Mouse (Mus musculus) bone marrow, adult 2 months (tissue): ENCODE results near the gene Trpm8.

Experiments
- CTCF ChIP-seq: fragments of 200-500 bp; IDR thresholded peaks from 2 replicates; pipeline ENCODE4 v1.5.1; 2011; ENCODE audit warnings: low read length, control low read depth; ENCODE audit not compliant: control insufficient read depth, insufficient read depth
- POLR2A ChIP-seq: fragments of 200-500 bp; IDR thresholded peaks from 2 replicates; pipeline ENCODE4 v1.6.1; 2011; ENCODE audit warnings: low read depth, mild to moderate bottlenecking, control low read depth, low read length, borderline replicate concordance; ENCODE audit not compliant: control insufficient read depth

DNA sequence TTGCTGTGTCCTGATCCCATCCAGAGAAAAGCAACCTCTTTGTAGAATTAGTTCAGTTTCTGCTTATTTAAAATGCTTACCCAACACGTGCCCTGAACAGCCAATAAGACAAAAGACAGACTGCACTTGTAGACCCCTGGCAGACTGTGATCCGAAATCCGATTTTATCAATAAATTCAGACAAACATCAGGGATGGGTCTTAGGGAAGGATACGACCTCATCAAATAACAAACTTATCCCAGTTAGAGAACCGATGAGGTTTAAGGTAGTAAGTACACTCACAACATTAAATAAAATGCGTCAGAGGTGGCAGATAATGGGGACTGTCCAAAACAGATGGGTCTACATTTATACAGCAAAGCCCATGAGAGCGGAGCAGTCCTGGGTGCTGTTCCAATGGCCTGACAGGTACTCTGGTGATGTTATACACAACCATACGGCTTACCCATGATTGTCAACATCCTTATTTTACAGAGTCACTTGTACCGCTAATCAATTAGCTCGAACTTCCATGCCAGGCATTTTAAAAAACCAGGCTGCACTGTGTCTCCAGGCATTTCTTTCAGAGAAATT is 850 bp upstream of the Trpm8 start:
- no peak for TF ChIP-seq POLR2A
- TF ChIP-seq CTCF = no peak
